Mouse (Mus musculus) gastrocnemius, adult 18-20 months (tissue): Measurements from ENCODE around the gene Ccl22. TPM values are rescaled to one million over a fixed set of nuclear protein-coding genes. Genes with fewer than 3 reads are reported as not detected.

Experiments
- DNase-seq: peaks from one replicate; pipeline ENCODE4 v3.0.0; 2021; ENCODE audit warnings: low spot score
- total RNA-seq, 2 experiments: library from RNA; stranded (reverse); gene quantifications; 2 replicates each; pipeline ENCODE4 v1.2.3; 2021

Ccl22 gene
- total RNA-seq, 2 experiments from 2014 or later = not detected

- no peak for DNase-seq
These were observed 10.5 kb upstream of the Ccl22 start for GRCm38 (mm10) chr8:94734735-94735350.

GRCm38 (mm10) chr8:94735426-94736094 lies 9.8 kb upstream of the Ccl22 start:
- DNase-seq = peak; percentile 10

- DNase-seq = no peak
These were observed 5.6 kb upstream of the Ccl22 start for GRCm38 (mm10) chr8:94739829-94740228.

- no peak for DNase-seq
These were observed 4.8 kb upstream of the Ccl22 start for GRCm38 (mm10) chr8:94740591-94740990.

GRCm38 (mm10) chr8:94741726-94742125 lies 3.7 kb upstream of the Ccl22 start:
- no peak for DNase-seq

GRCm38 (mm10) chr8:94744484-94744883 lies 906 bp upstream of the Ccl22 start:
- DNase-seq = no peak

GRCm38 (mm10) chr8:94744972-94745371 lies 418 bp upstream of the Ccl22 start:
- DNase-seq = no peak

- no peak for DNase-seq
These were observed 1.4 kb downstream of the Ccl22 start for GRCm38 (mm10) chr8:94746832-94747231.

- DNase-seq = no peak
These were observed 3.0 kb downstream of the Ccl22 start for GRCm38 (mm10) chr8:94748363-94748762.

- no peak for DNase-seq
These were observed 4.6 kb downstream of the Ccl22 start for GRCm38 (mm10) chr8:94749942-94750341.

GRCm38 (mm10) chr8:94751023-94751849 lies 5.8 kb downstream of the Ccl22 start:
- no peak for DNase-seq

- DNase-seq = no peak
These were observed 8.6 kb downstream of the Ccl22 start for GRCm38 (mm10) chr8:94754006-94754405.

- no peak for DNase-seq
These were observed 9.1 kb downstream of the Ccl22 start for GRCm38 (mm10) chr8:94754486-94754885.

GRCm38 (mm10) chr8:94767035-94767434 lies 21.6 kb downstream of the Ccl22 start:
- no peak for DNase-seq

GRCm38 (mm10) chr8:94770945-94771344 lies 25.6 kb downstream of the Ccl22 start:
- DNase-seq = no peak

- peak; percentile 55 for DNase-seq
These were observed 26.7 kb downstream of the Ccl22 start, which contains the start of gene Cx3cl1 for GRCm38 (mm10) chr8:94771941-94772670. Gene Cx3cl1 (plus strand): TSS chr8:94772009.

- no peak for DNase-seq
These were observed 27.7 kb downstream of the Ccl22 start for GRCm38 (mm10) chr8:94773048-94773447.

GRCm38 (mm10) chr8:94773700-94774171 lies 28.3 kb downstream of the Ccl22 start:
- no peak for DNase-seq

- no peak for DNase-seq
These were observed 29.2 kb downstream of the Ccl22 start for GRCm38 (mm10) chr8:94774601-94775000.

GRCm38 (mm10) chr8:94776346-94776745 lies 31.0 kb downstream of the Ccl22 start:
- no peak for DNase-seq

- DNase-seq = no peak
These were observed 32.6 kb downstream of the Ccl22 start for GRCm38 (mm10) chr8:94778036-94778435.
